Mouse (Mus musculus) adrenal gland, postnatal 10 days (tissue): Measurements from ENCODE around the gene Adgrv1. TPM values are rescaled to one million over a fixed set of nuclear protein-coding genes. Genes with fewer than 3 reads are reported as not detected.

Experiments used
- microRNA-seq: library from miRNA; unstranded; fragments of <30 nt; microRNA quantifications from one replicate; pipeline ENCODE4 v1.2.0, GENCODE M21; 2021
- total RNA-seq, 2 experiments: library from RNA; stranded (reverse); gene quantifications; 2 replicates each; pipeline ENCODE4 v1.2.3; 2021

Gene Adgrv1
- total RNA-seq, 2 experiments from 2014 or later = 1.6 to 2.3 TPM

Small RNAs within 50 kb of the gene (microRNA-seq; reads per million reads assigned to microRNA genes)
- not detected for gene Gm25241

Other genes with a start within 250 kb of the Adgrv1 start
- 10 to 100 TPM; 22.7 to 28.3 TPM for gene Lysmd3, start 24.5 kb upstream of the Adgrv1 start, total RNA-seq
- gene Polr3g, start 77.9 kb upstream of the Adgrv1 start, total RNA-seq = 1 to 10 TPM; 5.0 to 6.9 TPM
- 10 to 100 TPM in 1 of 2 experiments, 1 to 10 TPM in 1; 7.0 to 12.4 TPM for gene Mblac2, start 78.2 kb upstream of the Adgrv1 start, total RNA-seq
- gene Cetn3, start 149.9 kb upstream of the Adgrv1 start, total RNA-seq = 100 to 1,000 TPM; 120 to 138 TPM